Mouse (Mus musculus) kidney, postnatal 10 days (tissue): ENCODE data around the gene Arhgap17.

Experiments used
- DNase-seq: peaks from one replicate; pipeline ENCODE4 v3.0.0; 2021; ENCODE audit warnings: mixed read lengths

Gene Arhgap17

GRCm38 (mm10) chr7:123369759-123370481 is at the start of gene Arhgap17, which contains the start of gene Lcmt1:
Gene Arhgap17, minus strand, starts transcription at chr7:123369915.
Gene Lcmt1, plus strand, starts transcription at chr7:123369784.
- peak; percentile 99 for DNase-seq

GRCm38 (mm10) chr7:123417661-123418060 is 47.9 kb upstream of the Arhgap17 start:
- DNase-seq: no peak

GRCm38 (mm10) chr7:123416803-123417202 is 47.1 kb upstream of the Arhgap17 start:
- DNase-seq: no peak

- DNase-seq: no peak
Observed at GRCm38 (mm10) chr7:123412143-123412542, 42.4 kb upstream of the Arhgap17 start.

- no peak for DNase-seq
Observed at GRCm38 (mm10) chr7:123411109-123411508, 41.4 kb upstream of the Arhgap17 start.

- no peak for DNase-seq
Observed at GRCm38 (mm10) chr7:123410502-123410901, 40.8 kb upstream of the Arhgap17 start.

- no peak for DNase-seq
Observed at GRCm38 (mm10) chr7:123406988-123407387, 37.3 kb upstream of the Arhgap17 start.

GRCm38 (mm10) chr7:123405619-123406018 is 35.9 kb upstream of the Arhgap17 start:
- DNase-seq: no peak

GRCm38 (mm10) chr7:123404198-123404597 is 34.5 kb upstream of the Arhgap17 start:
- DNase-seq: no peak

- DNase-seq: no peak
Observed at GRCm38 (mm10) chr7:123401121-123401520, 31.4 kb upstream of the Arhgap17 start.

GRCm38 (mm10) chr7:123399286-123399685 is 29.6 kb upstream of the Arhgap17 start:
- no peak for DNase-seq

- peak; percentile 72 for DNase-seq
Observed at GRCm38 (mm10) chr7:123398828-123399227, 29.1 kb upstream of the Arhgap17 start.

- DNase-seq: no peak
Observed at GRCm38 (mm10) chr7:123397931-123398330, 28.2 kb upstream of the Arhgap17 start.

- no peak for DNase-seq
Observed at GRCm38 (mm10) chr7:123397369-123397768, 27.7 kb upstream of the Arhgap17 start.

- no peak for DNase-seq
Observed at GRCm38 (mm10) chr7:123396900-123397299, 27.2 kb upstream of the Arhgap17 start.

- DNase-seq: no peak
Observed at GRCm38 (mm10) chr7:123394271-123394670, 24.6 kb upstream of the Arhgap17 start.

GRCm38 (mm10) chr7:123389686-123390280 is 20.1 kb upstream of the Arhgap17 start:
- no peak for DNase-seq

- DNase-seq: peak; percentile 45
Observed at GRCm38 (mm10) chr7:123385693-123386407, 16.1 kb upstream of the Arhgap17 start.

GRCm38 (mm10) chr7:123377443-123378400 is 8.0 kb upstream of the Arhgap17 start:
- DNase-seq: peak; percentile 97

- DNase-seq: peak; percentile 38
Observed at GRCm38 (mm10) chr7:123371501-123371900, 1.8 kb upstream of the Arhgap17 start.

- DNase-seq: no peak
Observed at GRCm38 (mm10) chr7:123370700-123371099, 985 bp upstream of the Arhgap17 start.
